Mouse (Mus musculus) CH12F3 (cell line): ENCODE results near the gene Kcnj14.

Experiments
- in situ Hi-C: fragments of 300-500 bp; cut with MboI; formaldehyde crosslinking; loops from 2 replicates; pipeline ENCODE4 v1.14.3; 2020; ENCODE audit warnings: low sequenced_read_pairs

Gene Kcnj14

GRCm38 (mm10) chr7:45797661-45798510 is 26.7 kb downstream of the Kcnj14 start:
- in situ Hi-C loops, result no loop called here

GRCm38 (mm10) chr7:45796950-45797349 is 27.6 kb downstream of the Kcnj14 start:
- in situ Hi-C loops, result no loop called here

GRCm38 (mm10) chr7:45794971-45795370 is 29.6 kb downstream of the Kcnj14 start:
- in situ Hi-C loops, result no loop called here

GRCm38 (mm10) chr7:45793969-45794585 is 30.5 kb downstream of the Kcnj14 start:
- in situ Hi-C loops, result no loop called here

- in situ Hi-C loops, result no loop called here
Measured at GRCm38 (mm10) chr7:45793240-45793639, 31.3 kb downstream of the Kcnj14 start.

- in situ Hi-C loops, result no loop called here
Measured at GRCm38 (mm10) chr7:45791756-45792490, 32.7 kb downstream of the Kcnj14 start.

GRCm38 (mm10) chr7:45790721-45791120 is 33.9 kb downstream of the Kcnj14 start:
- in situ Hi-C loops, result no loop called here

GRCm38 (mm10) chr7:45787642-45788041 is 36.9 kb downstream of the Kcnj14 start:
- in situ Hi-C loops, result no loop called here

- in situ Hi-C loops, result no loop called here
Measured at GRCm38 (mm10) chr7:45786661-45787413, 37.7 kb downstream of the Kcnj14 start.

GRCm38 (mm10) chr7:45786136-45786578 is 38.4 kb downstream of the Kcnj14 start:
- in situ Hi-C loops, result no loop called here

- in situ Hi-C loops, result no loop called here
Measured at GRCm38 (mm10) chr7:45785388-45786135, 39.0 kb downstream of the Kcnj14 start.

- in situ Hi-C loops, result no loop called here
Measured at GRCm38 (mm10) chr7:45784524-45785372, 39.8 kb downstream of the Kcnj14 start, which contains the start of gene Sult2b1. Gene Sult2b1 (minus strand): TSS chr7:45784669.

- in situ Hi-C loops, result no loop called here
Measured at GRCm38 (mm10) chr7:45783511-45784091, 41.0 kb downstream of the Kcnj14 start, which contains the start of gene Lmtk3. Gene Lmtk3 (plus strand): TSS chr7:45783738.

- in situ Hi-C loops, result no loop called here
Measured at GRCm38 (mm10) chr7:45782271-45782670, 42.3 kb downstream of the Kcnj14 start.

GRCm38 (mm10) chr7:45779081-45779641 is 45.4 kb downstream of the Kcnj14 start:
- in situ Hi-C loops, result loop anchor here (5.0 kb wide), 1 partner anchor 37 kb away; no protein-coding TSS in a partner anchor

GRCm38 (mm10) chr7:45775237-45775636 is 49.3 kb downstream of the Kcnj14 start:
- in situ Hi-C loops, result loop anchor here (5.0 kb wide), 1 partner anchor 33 kb away; no protein-coding TSS in a partner anchor

- in situ Hi-C loops, result no loop called here
Measured at GRCm38 (mm10) chr7:45771101-45771500, 53.5 kb downstream of the Kcnj14 start.

- in situ Hi-C loops, result no loop called here
Measured at GRCm38 (mm10) chr7:45770427-45771082, 54.0 kb downstream of the Kcnj14 start.
